Mouse (Mus musculus) mature B cell (primary cell): Measurements from ENCODE around the gene Cfdp1.

ENCODE experiments used
- in situ Hi-C: fragments of 300-500 bp; cut with MboI; formaldehyde crosslinking; loops from 2 replicates; pipeline ENCODE4 v1.14.3; 2019

Cfdp1 gene

DNA sequence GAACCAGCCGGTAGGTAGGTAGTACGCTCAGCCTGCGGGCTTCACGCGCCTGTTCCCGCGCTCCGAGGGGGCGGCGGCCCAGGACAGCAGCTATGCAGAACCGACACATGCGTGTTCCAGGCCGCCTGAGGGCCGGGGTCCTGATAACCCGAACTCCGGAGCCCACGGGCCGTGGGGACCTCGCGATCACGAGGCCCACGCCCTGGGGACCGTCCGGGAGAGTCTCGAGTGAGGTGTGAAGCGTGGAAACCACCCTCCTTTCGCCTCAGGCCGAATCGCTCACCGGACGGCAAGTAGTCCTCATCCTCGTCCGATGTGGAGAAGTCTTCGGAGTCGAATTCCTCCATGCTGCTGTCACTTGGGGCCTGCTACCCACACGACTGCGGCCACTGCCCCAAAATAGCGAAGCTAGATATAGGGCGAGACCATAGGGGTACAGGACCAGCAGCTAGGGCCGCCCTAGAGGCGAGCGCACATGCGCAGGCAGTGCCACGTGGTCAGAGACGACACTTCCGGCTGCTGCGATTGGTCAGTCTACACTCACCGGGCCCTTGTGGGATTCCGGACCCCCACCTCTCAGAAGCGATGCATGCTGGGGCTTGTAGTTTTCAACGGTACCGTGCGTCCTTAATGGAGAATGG lies at the start of gene Cfdp1:
Gene Cfdp1, minus strand, starts transcription at position 431 of the 641 bp plus-strand sequence.
- in situ Hi-C loops: loop anchor here (25.0 kb wide), 1 partner anchor 1783 kb away; the partner anchor contains the start of genes Mon1b and Syce1l

- in situ Hi-C loops: no loop called here
Observed at GRCm38 (mm10) chr8:111902080-111902479, 48.0 kb upstream of the Cfdp1 start.

DNA sequence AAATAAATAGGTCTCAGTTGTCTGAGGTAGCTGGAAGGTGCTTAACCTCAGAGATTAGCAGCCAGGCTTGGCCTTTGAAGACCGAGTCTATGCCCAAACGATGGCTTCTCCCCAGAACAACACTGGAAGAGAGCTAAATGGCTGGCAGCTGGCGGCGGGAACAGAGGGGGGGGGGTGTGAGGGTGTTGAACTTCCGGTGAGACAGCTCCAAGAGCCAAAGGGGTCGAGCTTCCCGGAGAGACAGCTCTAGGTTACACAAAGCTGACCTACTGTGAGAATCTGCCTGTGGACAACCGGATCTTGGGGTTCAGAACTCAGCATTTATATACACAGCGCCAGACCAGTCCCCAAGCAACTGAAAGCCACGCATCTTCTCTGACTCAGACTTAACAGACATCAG lies 44.5 kb upstream of the Cfdp1 start:
- in situ Hi-C loops: no loop called here

DNA sequence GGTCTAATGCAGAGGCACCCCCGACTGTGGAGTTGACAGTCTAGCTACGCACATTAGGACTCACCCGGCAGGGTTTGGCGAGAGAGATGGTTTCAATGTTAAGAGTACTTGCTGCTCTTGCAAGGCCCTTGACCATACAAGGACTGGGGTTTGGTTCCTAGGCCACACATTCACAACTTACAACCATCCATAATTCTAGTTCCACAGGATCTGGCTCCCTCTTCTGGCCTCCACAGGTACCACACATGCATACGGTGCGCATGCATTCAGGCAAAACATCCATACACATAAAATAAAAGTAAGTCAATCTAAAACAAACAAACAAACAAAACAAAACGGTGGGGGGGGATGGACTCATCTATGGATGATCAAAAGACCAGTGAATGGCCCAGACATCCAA lies 40.9 kb upstream of the Cfdp1 start:
- in situ Hi-C loops: no loop called here

GRCm38 (mm10) chr8:111892615-111893014 lies 38.5 kb upstream of the Cfdp1 start:
- in situ Hi-C loops: no loop called here

GRCm38 (mm10) chr8:111891983-111892382 lies 37.9 kb upstream of the Cfdp1 start:
- in situ Hi-C loops: no loop called here

- in situ Hi-C loops: no loop called here
Observed at GRCm38 (mm10) chr8:111890911-111891303, 36.8 kb upstream of the Cfdp1 start.

DNA sequence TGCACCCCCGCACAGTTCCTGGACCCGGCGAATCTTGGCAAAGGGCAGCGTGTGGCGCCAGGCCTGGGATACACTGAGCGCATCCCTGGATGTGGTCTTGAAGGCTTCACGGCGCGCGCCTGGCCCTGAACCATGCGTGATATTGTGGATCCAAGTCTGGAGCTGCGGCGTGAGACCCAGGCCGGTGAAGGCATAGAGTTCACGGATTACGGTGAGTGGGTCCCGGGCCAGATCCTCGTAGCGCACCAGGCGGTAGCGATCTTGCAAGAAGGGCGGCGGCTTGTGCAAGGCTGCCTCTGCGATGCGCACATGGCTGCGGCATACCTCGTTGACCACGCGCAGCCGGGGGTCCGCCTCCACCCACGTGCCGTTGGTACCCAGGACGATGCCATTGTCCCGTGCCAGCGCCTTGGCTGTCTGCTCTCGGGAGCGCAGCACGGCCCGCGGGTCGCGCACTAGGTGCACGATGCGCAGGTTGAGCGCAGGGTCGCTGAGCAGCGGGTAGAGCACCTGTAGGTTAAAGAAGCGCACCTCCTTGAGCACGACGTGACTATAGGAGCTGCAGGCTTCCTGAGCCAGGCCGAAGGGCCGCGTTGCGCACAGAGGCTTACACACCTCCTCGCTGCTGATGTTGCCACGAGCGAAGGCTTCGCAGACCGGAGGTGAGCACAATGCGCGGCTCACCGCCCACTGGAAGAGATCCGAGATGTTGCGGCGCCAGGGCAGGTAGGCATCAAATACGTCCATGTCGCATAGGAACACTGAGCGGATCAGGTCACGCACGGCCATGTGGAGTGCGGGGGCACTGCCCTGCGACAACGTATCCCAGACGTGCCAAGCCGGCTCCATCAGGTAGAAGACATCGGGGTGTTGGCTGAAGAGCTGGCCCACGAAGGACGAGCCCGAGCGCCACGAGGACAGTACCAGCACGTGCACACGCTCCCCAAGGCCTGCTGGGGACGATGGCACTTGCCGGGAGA lies 36.1 kb upstream of the Cfdp1 start:
- in situ Hi-C loops: no loop called here

- in situ Hi-C loops: no loop called here
Observed at GRCm38 (mm10) chr8:111888091-111888650, 34.1 kb upstream of the Cfdp1 start.

- in situ Hi-C loops: no loop called here
Observed at GRCm38 (mm10) chr8:111887479-111887878, 33.4 kb upstream of the Cfdp1 start.

DNA sequence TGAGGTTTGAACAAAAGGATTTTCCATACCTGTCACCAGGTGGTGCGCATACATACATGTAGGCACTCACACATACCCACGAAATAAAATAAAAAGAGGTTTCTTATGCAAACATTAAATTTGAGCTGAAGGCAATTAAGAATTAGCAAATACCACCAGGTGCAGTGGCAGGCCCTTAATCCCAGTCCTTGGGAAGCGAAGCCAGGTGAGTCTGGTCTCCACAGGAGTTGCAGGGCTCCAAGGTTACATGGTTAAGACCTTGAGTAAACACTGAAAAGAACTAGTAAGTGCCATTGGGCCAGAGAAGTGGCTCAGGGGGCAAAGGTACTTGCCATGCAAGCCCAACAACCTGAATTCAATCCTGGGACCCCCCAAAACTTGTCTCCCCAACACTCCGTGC lies 29.5 kb upstream of the Cfdp1 start:
- in situ Hi-C loops: no loop called here

DNA sequence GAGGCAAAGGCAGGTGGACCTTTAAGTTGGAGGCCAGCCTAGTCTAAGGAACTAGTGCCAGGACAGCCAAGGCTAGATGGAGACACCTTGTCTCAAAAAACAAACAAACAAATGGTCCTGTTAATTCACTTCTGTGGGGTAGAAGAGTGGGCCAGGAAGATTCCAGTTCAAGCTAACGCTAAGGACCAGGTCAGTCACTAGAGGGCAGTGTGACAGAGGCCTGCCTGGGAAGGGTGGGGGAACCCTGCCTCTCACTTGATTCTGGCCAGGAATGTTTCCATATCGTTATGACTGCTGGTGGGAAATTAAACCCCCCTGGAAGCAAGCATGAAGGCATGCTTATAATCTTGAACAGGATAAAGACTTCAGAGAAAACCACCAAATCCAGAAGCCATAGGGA lies 27.5 kb upstream of the Cfdp1 start:
- in situ Hi-C loops: no loop called here

DNA sequence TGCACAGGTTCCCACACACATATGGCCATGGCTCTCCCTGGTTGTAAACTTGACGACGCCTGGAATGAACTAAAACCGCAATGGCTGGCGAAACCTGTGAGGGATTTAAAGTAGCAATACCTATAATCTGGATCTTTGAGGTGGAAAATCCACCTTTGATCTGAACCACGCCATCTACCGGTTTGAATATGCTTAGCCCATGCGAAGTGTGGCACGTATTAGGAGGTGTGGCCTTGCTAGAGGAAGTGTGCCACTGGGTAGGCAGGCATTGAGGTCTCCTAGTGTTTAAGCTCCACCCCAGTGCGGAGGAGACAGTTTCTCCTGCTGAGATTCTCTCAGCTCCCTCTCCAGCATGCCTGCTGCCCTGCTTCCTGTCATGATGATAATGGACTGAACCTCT lies 23.6 kb upstream of the Cfdp1 start:
- in situ Hi-C loops: no loop called here

DNA sequence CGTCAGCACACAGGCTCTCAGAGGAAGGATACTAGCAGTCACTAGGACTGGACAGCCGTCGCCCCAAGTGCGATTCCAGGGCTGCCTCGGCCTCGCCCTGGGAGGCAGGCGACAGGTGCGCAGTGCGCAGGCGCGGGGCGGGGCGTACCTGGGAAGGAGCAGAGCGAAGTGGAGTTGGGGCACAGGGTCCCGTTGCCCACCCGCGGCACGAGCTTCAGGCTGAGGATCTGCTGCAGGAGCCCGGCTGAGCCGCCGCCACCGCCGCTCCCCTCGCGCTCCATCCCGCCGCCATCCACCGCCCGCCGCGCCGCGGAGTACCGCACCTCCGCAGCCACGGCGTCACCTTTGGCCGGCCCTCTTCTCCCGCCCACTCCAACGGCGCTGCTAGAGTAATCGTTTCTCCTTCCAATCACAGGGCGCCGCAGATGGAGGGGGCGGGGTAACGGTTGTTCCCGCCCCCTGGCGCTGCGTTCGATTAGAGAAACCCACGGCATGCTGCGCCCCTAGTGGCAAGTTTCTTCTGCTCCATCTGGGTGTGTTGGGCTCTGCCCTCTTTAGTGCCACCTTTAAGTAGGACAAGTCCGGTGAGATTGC lies 22.4 kb upstream of the Cfdp1 start, which contains the start of gene Tmem170:
Gene Tmem170, minus strand, starts transcription at position 396 of the 594 bp plus-strand sequence.
- in situ Hi-C loops: no loop called here

DNA sequence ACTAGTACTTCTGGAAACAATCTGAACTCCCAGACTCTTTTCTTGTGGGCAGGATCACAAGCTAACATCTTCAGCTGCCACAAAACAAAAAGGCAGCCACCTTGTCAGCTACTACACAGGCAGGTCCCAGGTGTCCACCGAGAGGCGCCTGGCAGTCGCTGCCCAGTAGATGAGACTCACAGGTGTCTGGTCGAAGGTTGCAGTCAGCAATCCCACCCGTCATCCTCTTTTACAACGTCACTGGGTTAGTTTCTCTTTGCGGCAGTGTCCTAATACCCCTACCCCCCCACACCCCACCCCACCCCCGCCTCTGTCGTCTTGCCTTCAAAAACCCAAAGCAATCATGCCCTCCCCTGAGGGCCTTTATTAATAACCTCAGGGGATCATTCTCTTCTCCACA lies 21.7 kb upstream of the Cfdp1 start:
- in situ Hi-C loops: no loop called here

- in situ Hi-C loops: loop anchor here (25.0 kb wide), 1 partner anchor 1766 kb away; the partner anchor contains the start of genes Mon1b and Syce1l
Observed at GRCm38 (mm10) chr8:111871278-111871677, 17.2 kb upstream of the Cfdp1 start.

DNA sequence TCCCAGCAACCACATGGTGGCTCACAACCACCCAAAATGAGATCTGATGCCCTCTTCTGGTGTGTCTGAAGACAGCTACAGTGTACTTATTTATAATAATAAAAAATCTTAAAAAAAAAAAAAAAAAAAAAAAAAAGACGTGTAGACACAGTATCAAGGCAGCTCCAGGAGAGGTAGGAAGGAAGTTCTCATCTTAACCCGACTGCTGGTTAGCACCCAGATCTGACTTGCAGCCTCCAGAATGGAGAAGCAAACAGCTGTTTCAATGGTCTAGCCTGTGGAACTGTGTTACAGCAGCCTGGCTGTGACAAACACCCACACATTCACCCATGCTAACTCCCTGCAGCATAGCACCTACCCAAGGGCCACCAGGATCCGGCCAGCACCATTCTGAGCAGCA lies 16.3 kb upstream of the Cfdp1 start:
- in situ Hi-C loops: loop anchor here (25.0 kb wide), 1 partner anchor 1767 kb away; the partner anchor contains the start of genes Mon1b and Syce1l

- in situ Hi-C loops: loop anchor here (25.0 kb wide), 1 partner anchor 1769 kb away; the partner anchor contains the start of genes Mon1b and Syce1l
Observed at GRCm38 (mm10) chr8:111868664-111869063, 14.6 kb upstream of the Cfdp1 start.

DNA sequence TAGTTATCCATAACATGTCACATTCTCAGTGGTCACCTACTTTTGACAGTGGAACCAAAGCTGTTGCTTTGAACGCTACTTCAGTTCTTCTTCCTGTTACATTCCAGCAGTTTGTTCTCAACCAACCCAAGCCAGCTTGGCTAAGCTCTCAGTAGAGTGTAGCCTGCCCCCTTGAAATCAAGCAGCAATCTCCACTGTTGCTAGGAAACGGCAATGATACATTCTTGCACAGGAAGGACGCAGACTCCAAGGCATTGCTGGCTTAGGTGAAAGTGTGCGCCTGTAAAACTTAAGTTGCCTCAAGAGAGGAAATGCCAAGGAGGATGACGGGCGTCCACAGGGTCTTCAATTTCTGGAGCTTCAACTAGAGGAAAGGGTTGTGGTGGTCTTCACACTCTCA lies 11.8 kb upstream of the Cfdp1 start:
- in situ Hi-C loops: loop anchor here (25.0 kb wide), 1 partner anchor 1771 kb away; the partner anchor contains the start of genes Mon1b and Syce1l

DNA sequence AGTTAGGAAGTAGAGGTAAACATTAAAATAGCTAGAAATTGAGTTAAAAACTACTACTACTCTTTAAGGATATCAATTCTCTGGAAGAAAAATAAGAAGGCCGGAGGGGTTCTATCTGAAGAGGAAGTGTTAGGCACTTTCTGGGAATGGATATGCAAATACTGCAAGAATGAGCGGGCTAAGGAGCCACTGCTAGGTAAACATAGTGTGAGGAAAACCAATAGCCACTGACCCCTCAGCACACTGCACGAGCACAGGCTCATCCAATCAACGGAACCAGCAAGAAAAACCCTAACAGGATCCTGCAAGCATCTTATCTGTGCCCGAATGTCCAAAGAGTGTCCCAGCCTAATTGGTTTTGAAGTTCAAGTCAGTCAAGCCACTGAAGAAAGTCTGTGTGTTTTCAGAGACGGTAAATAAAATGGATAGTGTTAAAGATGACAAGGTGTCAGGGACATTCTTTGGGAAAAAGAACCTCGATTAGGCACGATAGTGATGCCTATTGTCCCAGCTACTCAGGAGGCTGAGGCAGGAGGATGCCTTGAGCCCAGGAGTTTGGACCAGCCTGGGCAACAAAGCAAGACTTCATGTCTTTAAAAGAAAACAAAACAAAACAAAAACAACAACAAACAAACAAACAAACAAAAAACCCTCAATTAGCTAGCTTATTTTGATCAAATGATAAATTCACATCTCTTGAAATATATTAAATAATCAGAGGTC lies 11.2 kb upstream of the Cfdp1 start:
- in situ Hi-C loops: loop anchor here (25.0 kb wide), 1 partner anchor 1772 kb away; the partner anchor contains the start of genes Mon1b and Syce1l

DNA sequence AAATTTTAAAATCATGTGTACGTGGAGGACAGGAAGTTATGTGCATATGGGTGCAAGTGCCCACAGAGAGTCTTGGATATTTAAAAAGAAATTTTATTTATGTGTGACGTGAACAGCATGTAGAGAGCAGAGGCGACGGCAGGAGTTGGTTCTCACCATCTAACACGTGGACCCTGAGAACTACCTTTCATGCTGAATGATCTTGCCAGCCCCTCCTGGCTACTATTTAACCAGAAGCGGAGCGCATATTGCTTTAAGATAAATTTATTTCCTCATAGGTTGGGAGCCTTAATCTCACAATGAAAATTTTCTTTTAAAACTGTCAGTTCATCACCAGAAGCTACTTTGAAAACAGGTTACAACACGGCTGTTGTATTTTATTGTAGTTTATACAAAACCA lies 10.6 kb upstream of the Cfdp1 start:
- in situ Hi-C loops: loop anchor here (25.0 kb wide), 1 partner anchor 1773 kb away; the partner anchor contains the start of genes Mon1b and Syce1l
